Mouse (Mus musculus) brain, embryonic 14.5 days (tissue): ENCODE results near the gene Dync1h1. TPM values are rescaled to one million over a fixed set of nuclear protein-coding genes. Genes with fewer than 3 reads are reported as not detected.
A peak's percentile ranks its signal among the peaks of the same experiment; 100 is the strongest.
"Not testable (repeated sequence)": the region's sequence is repeated elsewhere in the genome, so short reads cannot be mapped to it uniquely, and the experiment has no call there.

Experiments used
- DNase-seq: peaks from one replicate; pipeline ENCODE4 v3.0.0-alpha.2; 2011; ENCODE audit warnings: low read depth
- CTCF ChIP-seq: fragments of 200-500 bp; IDR thresholded peaks from 2 replicates; pipeline ENCODE4 v1.5.1; 2012; ENCODE audit warnings: inconsistent platforms, mild to moderate bottlenecking, moderate library complexity, borderline replicate concordance; ENCODE audit not compliant: insufficient read depth, insufficient read length; ENCODE audit errors: extremely low read depth
- POLR2A ChIP-seq: fragments of 200-500 bp; IDR thresholded peaks from 2 replicates; pipeline ENCODE4 v1.6.1; 2012; ENCODE audit warnings: mild to moderate bottlenecking, inconsistent platforms, borderline replicate concordance; ENCODE audit not compliant: poor library complexity, insufficient read depth, insufficient read length, severe bottlenecking; ENCODE audit errors: extremely low read depth
- polyA plus RNA-seq: library from polyadenylated mRNA; depleted of rRNA; stranded (reverse); fragments of >200 nt; gene quantifications from 2 replicates; pipeline ENCODE4 v1.2.3, GENCODE M21; 2012

Gene Dync1h1
- polyA plus RNA-seq, 1 experiment: 496 TPM

GRCm38 (mm10) chr12:110682561-110683299 lies 81.5 kb downstream of the Dync1h1 start, which contains the start of gene 1700001K19Rik:
Gene 1700001K19Rik, minus strand, starts transcription at chr12:110682619.
- DNase-seq: no peak
- TF ChIP-seq POLR2A: no peak
- TF ChIP-seq CTCF: no peak

- TF ChIP-seq CTCF (no peak), POLR2A (no peak)
Observed at GRCm38 (mm10) chr12:110683580-110683979, 82.3 kb downstream of the Dync1h1 start.

GRCm38 (mm10) chr12:110687894-110688734 lies 86.9 kb downstream of the Dync1h1 start:
- DNase-seq: peak; percentile 82
- TF ChIP-seq CTCF (no peak), POLR2A (no peak)

More at GRCm38 (mm10) chr12:110683580-110683979, 82.3 kb downstream of the Dync1h1 start:
- no peak for DNase-seq

DNA sequence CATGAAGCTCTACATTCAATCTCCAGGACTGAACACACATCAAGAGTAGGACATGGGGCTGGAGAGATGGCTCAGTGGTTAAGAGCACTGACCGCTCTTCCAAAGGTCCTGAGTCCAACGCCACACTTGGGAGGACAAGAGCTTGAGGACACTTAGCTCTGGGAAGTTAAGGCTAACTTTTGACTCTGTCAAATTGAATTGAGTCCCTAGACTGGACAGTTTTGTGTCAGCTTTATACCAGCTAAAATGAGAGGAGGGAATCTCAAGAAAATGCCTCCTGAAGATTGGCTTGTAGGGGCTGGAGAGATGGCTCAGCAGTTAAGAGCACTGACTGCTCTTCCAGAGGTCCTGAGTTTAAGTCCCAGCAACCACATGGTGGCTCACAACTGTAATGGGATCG lies 87.7 kb downstream of the Dync1h1 start:
- not testable (repeated sequence) for DNase-seq

DNA sequence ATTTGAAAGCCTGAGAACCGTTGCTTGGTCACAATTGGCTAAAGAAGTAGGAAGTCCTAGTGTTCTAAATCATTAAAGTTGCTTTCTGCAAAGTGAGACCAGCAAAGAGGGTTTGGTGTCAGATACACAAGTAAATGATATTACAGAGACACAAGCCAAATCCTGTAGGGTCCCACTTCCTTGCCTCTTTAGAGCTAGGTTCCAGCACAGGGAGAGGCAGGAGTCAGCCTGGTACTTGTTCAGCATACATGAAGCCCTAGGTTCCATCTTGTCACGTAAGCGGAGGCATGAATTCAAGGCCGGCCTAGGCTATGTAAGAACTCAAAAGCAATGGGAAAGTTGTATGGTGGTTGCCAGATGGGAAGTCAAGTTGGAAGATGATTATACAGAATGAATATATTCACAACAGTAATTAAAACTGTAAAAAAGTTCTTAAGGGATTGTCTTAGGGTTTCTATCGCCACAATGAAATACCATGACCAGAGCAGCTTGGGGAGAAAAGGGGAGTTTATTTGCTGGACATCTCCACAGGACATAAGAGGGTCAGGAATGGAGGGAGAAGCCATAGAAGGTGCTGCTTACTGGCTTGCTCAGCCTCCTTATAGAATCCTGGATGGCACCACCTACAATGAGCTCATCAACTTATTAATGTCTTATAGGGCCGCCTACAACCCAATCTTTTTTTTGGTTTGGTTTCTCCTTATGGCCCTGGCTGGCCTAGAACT lies 88.8 kb downstream of the Dync1h1 start:
- DNase-seq: no peak
- TF ChIP-seq CTCF: no peak
- TF ChIP-seq POLR2A: no peak

GRCm38 (mm10) chr12:110693378-110693777 lies 92.1 kb downstream of the Dync1h1 start:
- DNase-seq: not testable (repeated sequence)

GRCm38 (mm10) chr12:110695676-110696171 lies 94.5 kb downstream of the Dync1h1 start:
- DNase-seq: peak; percentile 76
- TF ChIP-seq CTCF (no peak), POLR2A (no peak)

DNA sequence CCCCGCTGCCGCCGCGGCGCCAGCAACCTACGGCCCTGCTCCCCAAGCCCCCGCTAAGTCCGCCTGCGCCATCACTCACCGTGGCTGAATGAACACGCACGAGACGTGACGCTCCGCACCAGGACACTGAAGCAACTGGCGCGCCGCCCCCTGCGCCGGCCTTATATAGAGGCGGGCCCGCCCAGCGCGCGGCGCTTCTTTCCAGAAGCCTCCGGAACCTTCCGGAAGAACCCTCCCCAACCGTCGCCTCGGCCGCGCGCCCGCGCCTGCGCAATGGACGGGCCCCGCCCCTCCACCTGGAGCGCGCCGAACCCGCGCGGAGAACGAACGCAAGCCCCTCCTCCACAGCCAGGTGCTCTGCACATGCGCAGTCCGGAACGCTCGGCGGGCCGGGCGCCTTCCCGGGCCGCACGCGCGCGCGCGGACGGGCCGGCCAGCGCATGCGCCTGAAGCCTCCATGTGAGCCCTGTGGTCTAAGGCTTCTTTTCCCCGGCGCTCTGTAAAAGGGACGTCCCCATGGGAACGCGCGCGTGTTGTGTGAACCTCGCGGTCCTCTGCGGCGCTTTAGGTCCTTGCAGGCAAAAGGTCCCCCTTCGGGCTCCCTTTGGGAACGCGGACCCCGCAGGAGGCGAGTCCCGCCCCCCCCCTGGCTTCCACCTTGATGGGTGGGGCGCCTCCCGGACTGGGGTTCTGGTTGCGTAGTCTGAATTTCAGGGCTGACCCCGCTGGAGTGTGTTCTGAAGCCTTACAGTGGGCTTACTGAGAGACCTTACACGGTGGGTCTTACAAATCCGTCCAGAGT lies 95.1 kb downstream of the Dync1h1 start:
- TF ChIP-seq POLR2A (peak; percentile 94), CTCF (no peak)
- peak; percentile 99 for DNase-seq

DNA sequence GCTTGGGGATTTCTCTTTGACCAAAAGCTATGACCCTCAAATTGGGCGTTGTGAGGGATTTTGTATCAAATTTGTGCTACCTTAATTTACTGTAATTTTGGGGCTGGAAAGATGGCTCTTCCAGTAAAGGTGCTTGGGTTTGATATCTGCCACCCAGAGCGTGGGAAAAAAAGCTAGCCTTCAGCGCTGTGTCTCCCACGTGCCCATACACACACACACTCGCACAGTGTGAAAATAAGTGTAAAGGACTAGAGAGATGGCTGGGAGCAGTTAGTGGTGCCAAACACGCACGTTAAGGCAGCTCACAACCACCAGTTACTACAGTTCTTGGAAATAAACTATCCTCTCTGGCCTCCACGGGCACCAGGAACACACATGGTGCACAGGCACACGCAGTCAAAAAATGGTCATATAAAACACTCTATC lies 95.7 kb downstream of the Dync1h1 start:
- DNase-seq: peak; percentile 15
- no peak for TF ChIP-seq CTCF
- no peak for TF ChIP-seq POLR2A

- TF ChIP-seq POLR2A (no peak), CTCF (no peak)
- no peak for DNase-seq
Observed at GRCm38 (mm10) chr12:110697457-110697856, 96.2 kb downstream of the Dync1h1 start.

GRCm38 (mm10) chr12:110698080-110698479 lies 96.8 kb downstream of the Dync1h1 start:
- TF ChIP-seq CTCF: no peak
- TF ChIP-seq POLR2A: no peak
- DNase-seq: no peak
